Mouse (Mus musculus): ENCODE data around the gene Cdc42bpb. TPM values are rescaled to one million over a fixed set of nuclear protein-coding genes. Genes with fewer than 3 reads are reported as not detected.

The Cdc42bpb gene
- polyA plus RNA-seq, 1 experiment from 2014 or later: 39.4 TPM

DNA sequence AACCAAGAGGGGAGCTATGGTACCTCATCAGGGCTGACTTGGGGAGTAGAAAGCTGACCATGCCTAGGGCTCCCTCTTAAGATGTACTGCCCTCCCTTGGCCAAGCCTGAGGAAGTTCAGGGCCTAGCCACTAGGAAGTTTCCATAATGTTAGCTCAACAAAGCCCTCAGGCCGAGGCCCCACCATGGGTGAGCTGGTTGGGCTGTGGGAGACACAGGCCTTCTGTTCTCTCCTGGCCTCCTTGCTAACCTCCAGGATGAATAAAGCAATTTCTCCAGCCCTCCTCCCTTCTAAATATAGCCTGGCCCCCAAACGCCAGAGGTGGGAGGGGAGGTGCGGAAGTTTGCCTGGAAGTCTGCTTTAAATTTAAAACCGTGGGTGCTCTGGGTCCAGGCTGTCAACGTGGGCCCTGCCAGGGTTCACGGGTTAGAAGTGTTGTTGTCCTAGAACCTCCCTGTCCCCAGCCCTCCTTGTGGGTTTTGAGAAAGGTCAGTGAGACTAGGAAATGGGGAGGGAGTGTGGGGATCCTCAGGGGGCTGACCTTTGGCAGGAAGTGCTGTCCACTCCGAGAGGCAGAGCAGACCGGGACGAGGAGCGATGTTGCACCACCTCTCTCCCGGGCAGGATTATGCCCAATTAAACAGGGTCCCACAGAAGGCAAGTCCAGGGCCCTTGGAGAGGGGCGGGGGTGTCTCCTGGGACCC lies 35.2 kb upstream of the Cdc42bpb start:
- Histone ChIP-seq H3K27me3 (peaks cover 57% of the 10 kb centered on the region), H3K9me3 (no peaks in the 10 kb centered on the region), H3K9ac (replicated peaks) (0 out of 2 replicates have a peak overlapping the region, but pooled peaks have one; percentile 12), H3K4me2 (replicated peaks) (peak overlapping the region; percentile 49), H3K27ac (replicated peaks) (no peak overlapping the region), H3K36me3 (no peaks in the 10 kb centered on the region), H3K4me1 (peaks cover 32% of the 10 kb centered on the region), H3K4me3 (peak overlapping the region; percentile 31)
- 20% methylated on average over 12 of the region's 12 CpGs for WGBS
- ATAC-seq (ENCODE audit: low FRiP score, low read depth): no peak

DNA sequence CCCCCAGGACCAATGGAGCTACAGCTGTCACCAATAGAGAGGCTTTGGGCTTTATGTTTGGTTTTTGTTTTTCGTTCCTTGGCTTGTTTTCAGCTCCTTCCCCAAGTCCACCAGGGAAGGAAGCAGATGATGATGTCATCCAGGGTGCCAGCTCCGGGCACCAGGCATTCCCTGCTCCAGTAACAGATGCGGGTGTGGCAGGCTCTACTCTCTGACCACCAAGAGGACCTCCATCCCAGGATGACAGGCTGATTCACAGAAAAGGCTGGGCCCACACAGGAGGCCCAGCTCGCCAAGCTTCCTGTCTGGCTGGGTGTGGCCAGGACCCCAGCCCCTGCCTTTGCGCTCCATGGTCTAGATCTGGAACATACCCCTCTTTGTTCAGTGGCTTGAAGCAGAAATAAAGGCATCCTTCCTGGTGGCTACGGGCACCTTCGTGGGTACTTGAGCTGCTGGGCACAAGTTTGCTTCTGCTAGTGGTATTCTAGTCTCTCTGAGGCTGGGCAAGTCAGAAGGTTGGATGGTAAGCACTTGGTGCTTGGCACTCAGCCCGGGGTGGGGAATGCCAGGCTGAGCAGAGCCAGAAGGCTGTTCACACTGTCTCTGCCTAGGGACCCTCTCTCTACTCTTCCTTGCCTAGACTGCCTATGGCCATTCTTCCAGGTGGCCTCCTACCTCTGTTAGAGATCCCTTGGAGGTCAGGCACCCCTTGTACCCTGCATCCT lies 34.3 kb upstream of the Cdc42bpb start:
- no peak overlapping the region for H3K4me3 ChIP-seq
- H3K4me1 ChIP-seq: peaks cover 26% of the 10 kb centered on the region
- H3K9ac ChIP-seq (replicated peaks): no peak overlapping the region
- H3K4me2 ChIP-seq (replicated peaks): no peak overlapping the region
- H3K36me3 ChIP-seq: no peaks in the 10 kb centered on the region
- ATAC-seq (ENCODE audit: low FRiP score, low read depth): no peak
- H3K27ac ChIP-seq (replicated peaks): no peak overlapping the region
- WGBS: 79% methylated on average over 8 of the region's 8 CpGs
- peaks cover 57% of the 10 kb centered on the region for H3K27me3 ChIP-seq
- no peaks in the 10 kb centered on the region for H3K9me3 ChIP-seq

DNA sequence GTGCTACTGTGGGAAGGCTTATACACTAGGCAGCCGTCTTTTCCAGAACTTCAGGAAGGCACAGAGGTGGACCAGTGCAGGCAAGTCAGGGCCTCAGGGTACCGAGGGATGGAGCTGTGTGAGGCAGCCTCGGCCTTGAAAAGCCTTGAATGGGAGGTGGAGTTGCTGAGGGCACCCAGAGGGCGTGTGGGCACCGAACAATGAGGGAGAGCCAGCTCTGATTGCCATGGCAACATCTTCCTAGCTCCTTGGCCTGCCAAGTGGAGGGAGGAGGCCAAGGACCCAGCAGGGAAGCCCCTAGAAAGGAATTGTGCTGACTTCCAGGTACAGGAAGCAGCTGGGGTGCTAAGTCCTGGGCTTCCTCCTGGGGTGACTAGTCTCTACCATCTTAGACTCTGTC lies 32.1 kb upstream of the Cdc42bpb start:
- H3K4me1 ChIP-seq: peaks cover 25% of the 10 kb centered on the region
- no peak for ATAC-seq (ENCODE audit: low FRiP score, low read depth)
- H3K27me3 ChIP-seq: peaks cover 64% of the 10 kb centered on the region
- no peak overlapping the region for H3K9ac ChIP-seq (replicated peaks)
- H3K4me3 ChIP-seq: no peak overlapping the region
- H3K27ac ChIP-seq (replicated peaks): no peak overlapping the region
- H3K4me2 ChIP-seq (replicated peaks): no peak overlapping the region
- no peaks in the 10 kb centered on the region for H3K36me3 ChIP-seq
- H3K9me3 ChIP-seq: no peaks in the 10 kb centered on the region
- WGBS: 13% methylated on average over 5 of the region's 5 CpGs

DNA sequence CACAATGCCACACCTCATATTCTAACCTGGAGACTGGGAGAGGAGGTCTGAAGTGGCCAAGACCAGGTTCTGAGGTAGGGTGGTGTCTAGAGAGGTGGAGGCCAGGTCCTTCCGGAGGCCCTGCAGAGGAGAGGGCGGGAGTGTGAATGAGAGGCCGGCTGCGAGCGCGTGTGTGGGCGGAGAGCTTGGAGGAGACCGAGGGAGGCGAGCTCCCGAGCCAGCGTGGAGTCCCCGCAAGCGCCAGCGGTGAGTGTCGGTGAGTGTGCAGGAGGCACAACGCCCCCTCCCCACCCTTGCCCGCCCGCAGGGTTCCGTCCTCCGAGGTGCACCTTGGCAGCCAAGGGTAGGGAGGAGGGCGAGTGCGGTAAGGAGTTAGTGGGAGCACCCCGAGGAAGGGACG lies 29.1 kb upstream of the Cdc42bpb start, which contains the start of gene Lbhd2:
Gene Lbhd2, plus strand, starts transcription at position 188 of the 400 bp plus-strand sequence.
- H3K4me3 ChIP-seq: peak within 1 kb of the TSS; percentile 15; the same call in 1 of the 2 replicates
- H3K27me3 ChIP-seq: peaks cover 65% of the 10 kb centered on the region
- no peak for ATAC-seq (ENCODE audit: low FRiP score, low read depth)

DNA sequence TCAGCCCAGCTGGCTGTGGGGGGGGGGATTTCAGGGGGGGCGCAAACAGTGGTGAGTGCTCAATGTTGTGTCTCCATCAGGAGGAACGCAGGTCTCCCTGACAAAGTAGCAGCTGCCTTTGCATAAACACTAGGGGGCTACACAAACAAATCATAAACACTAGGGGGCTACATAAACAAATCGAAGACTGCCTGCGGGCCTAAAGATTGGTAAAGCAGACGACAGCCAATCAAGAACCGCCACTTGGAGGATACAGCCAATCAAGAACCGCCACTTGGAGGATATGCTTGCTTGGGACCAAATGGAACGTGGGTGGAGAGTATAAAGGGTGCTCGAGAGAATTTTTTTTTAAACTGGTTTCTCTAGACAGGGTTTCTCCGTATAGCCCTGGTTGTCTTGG lies 27.4 kb upstream of the Cdc42bpb start:
- Histone ChIP-seq H3K4me2 (replicated peaks) (no peak overlapping the region), H3K9me3 (no peaks in the 10 kb centered on the region), H3K27me3 (peaks cover 58% of the 10 kb centered on the region), H3K27ac (replicated peaks) (no peak overlapping the region), H3K9ac (replicated peaks) (no peak overlapping the region), H3K4me1 (peaks cover 16% of the 10 kb centered on the region), H3K36me3 (no peaks in the 10 kb centered on the region), H3K4me3 (no peak overlapping the region)
- 75% methylated on average over 10 of the region's 10 CpGs for WGBS
- ATAC-seq (ENCODE audit: low FRiP score, low read depth): no peak

More for the DNA sequence above, 29.1 kb upstream of the Cdc42bpb start, which contains the start of gene Lbhd2:
- Histone ChIP-seq H3K4me2 (replicated peaks) (peak within 1 kb of the TSS; percentile 32), H3K27ac (replicated peaks) (no peak within 1 kb of the TSS), H3K4me1 (peaks cover 21% of the 10 kb centered on the region), H3K9ac (replicated peaks) (no peak within 1 kb of the TSS), H3K36me3 (no peaks in the 10 kb centered on the region), H3K9me3 (no peaks in the 10 kb centered on the region)
- WGBS: 3% methylated on average over 24 of the region's 24 CpGs

DNA sequence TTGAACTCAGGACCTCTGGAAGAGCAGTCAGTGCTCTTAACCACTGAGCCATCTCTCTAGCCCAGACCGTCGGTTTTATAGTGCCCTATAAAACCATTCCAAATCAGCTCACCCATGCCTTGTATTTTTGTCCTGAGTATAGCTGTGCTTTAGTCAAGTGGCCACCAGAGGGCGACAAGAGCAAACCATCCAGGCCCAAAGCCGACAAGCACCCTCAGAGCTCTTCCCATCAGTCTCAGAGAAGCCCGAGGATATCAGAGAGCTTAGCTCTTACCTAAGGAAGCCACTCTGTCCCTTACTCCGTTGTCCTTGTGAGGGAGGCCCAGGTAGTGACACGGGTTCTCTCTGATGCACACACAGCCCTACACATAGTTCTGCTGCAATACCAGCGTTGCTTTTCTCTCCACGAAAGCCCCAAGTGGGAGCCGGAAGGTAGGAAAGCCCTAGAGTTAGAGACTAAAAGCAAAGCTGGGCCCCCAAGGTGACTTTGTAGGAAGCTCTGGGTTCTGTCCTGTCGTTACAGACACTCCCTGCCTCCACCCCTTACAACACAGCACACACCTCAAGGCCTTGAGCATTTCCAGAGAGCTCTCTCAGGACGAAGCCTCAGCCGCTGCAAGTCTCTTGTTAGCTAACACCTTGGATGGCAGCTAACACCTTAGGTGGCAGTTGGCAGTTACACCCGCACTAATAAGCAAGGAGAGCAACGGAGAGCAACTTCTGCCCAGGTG lies 24.1 kb upstream of the Cdc42bpb start:
- H3K4me2 ChIP-seq (replicated peaks): no peak overlapping the region
- WGBS: 23% methylated on average over 15 of the region's 15 CpGs
- peaks cover 1% of the 10 kb centered on the region; the same call in 1 of the 2 replicates for H3K4me1 ChIP-seq
- H3K9me3 ChIP-seq: no peaks in the 10 kb centered on the region
- peaks cover 30% of the 10 kb centered on the region for H3K27me3 ChIP-seq
- no peaks in the 10 kb centered on the region for H3K36me3 ChIP-seq
- ATAC-seq (ENCODE audit: low FRiP score, low read depth): no peak
- no peak overlapping the region for H3K4me3 ChIP-seq
- no peak overlapping the region for H3K9ac ChIP-seq (replicated peaks)
- H3K27ac ChIP-seq (replicated peaks): no peak overlapping the region

DNA sequence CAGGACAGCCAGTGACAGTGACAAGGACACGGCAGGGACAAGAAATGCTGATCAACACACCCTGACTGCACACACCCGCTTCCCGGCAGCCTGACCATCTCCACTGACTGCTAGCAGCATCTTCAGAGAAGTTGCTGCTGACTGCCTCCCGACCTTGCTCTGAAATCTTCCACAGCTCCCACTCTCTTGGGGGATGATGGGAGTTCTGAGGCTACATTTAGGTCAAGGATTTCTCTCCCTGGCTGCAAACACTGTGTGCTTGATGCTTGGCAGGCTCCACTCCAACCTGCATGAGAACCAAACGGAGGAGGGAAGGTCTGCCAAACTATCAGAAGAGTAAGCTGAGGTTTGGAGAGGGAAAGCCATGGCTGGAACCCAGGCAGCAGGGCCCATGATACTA lies 19.5 kb upstream of the Cdc42bpb start:
- Histone ChIP-seq H3K4me1 (no peaks in the 10 kb centered on the region), H3K27ac (replicated peaks) (no peak overlapping the region), H3K9ac (replicated peaks) (no peak overlapping the region), H3K4me2 (replicated peaks) (no peak overlapping the region), H3K36me3 (no peaks in the 10 kb centered on the region), H3K9me3 (no peaks in the 10 kb centered on the region), H3K27me3 (peaks cover 13% of the 10 kb centered on the region), H3K4me3 (no peak overlapping the region)
- ATAC-seq (ENCODE audit: low FRiP score, low read depth): no peak
- 69% methylated on average over 5 of the region's 5 CpGs for WGBS

DNA sequence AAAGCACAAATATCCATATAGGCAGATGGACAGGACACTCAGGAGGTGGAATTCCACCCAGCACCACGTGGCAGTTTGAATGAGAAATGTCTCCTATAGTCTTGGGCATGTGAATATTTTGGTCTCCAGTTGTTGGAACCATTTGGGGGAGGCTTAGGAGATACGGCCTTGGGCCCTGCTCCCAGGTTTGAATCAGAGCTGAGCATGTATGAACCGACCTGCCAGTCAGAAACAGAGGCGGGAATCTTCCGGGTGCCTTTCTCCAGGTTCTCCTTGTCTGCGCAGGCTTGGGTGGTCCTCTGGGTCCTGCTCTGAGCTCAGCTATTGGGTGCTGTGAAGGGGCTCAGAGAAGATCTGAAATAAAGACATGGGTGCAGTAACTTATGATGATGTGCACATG lies 16.5 kb upstream of the Cdc42bpb start:
- Histone ChIP-seq H3K9me3 (no peaks in the 10 kb centered on the region), H3K9ac (replicated peaks) (no peak overlapping the region), H3K4me1 (no peaks in the 10 kb centered on the region), H3K27me3 (0 out of 2 replicates have a peak, but pooled peaks cover 5% of the 10 kb centered on the region), H3K27ac (replicated peaks) (no peak overlapping the region), H3K4me2 (replicated peaks) (no peak overlapping the region), H3K36me3 (no peaks in the 10 kb centered on the region), H3K4me3 (no peak overlapping the region)
- 83% methylated on average over 6 of the region's 6 CpGs for WGBS
- no peak for ATAC-seq (ENCODE audit: low FRiP score, low read depth)

DNA sequence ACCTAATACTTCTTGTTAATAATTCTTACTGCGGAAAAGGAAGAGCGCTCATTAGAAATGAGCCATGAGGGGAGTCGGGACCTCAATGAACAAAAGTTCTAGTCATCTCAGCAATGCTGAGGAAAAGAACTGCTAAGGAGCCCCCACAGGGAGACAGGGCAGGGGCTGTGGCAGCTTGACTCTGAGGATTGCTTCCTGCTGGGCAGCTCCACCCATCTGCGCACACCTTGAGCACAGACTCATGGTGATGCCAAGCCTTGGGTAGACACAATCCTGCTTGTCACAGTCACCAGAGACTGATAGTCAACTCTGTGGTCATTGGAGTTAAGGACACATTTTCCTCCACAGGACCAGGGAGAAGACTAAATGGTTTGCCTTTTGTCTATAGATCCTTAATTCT lies 9.6 kb upstream of the Cdc42bpb start:
- H3K4me1 ChIP-seq: no peaks in the 10 kb centered on the region
- WGBS: 91% methylated on average over 4 of the region's 4 CpGs
- peaks cover 14% of the 10 kb centered on the region; the same call in 1 of the 2 replicates for H3K27me3 ChIP-seq
- H3K27ac ChIP-seq (replicated peaks): no peak overlapping the region
- no peaks in the 10 kb centered on the region for H3K9me3 ChIP-seq
- H3K4me3 ChIP-seq: no peak overlapping the region
- ATAC-seq (ENCODE audit: low FRiP score, low read depth): no peak
- H3K9ac ChIP-seq (replicated peaks): no peak overlapping the region
- H3K4me2 ChIP-seq (replicated peaks): no peak overlapping the region
- no peaks in the 10 kb centered on the region for H3K36me3 ChIP-seq

DNA sequence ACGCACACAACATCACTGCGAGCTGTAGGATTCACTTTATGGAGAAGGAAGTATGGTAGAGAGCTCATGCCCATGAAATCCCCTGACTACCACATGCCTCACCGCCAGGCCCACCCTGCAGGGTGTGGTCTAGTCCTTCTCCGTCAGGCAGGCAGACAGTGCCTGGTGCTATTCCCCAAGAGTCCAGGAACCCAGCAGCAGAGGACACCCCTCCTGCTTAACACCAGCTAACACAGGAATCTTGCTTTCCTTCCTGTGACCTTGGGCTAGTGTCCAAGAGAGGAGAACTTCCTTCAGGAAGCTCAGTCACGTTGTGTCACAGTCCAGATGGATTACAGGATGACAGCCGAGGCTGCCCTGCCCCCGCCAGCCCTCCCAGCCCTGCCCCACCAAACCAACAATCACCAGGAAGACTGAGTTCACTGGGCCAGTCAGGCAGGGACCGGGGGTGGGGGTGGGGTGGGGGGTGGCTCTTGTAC lies 9.2 kb upstream of the Cdc42bpb start:
- H3K4me1 ChIP-seq: no peaks in the 10 kb centered on the region
- 71% methylated on average over 8 of the region's 8 CpGs for WGBS
- H3K9me3 ChIP-seq: no peaks in the 10 kb centered on the region
- H3K27me3 ChIP-seq: peaks cover 14% of the 10 kb centered on the region; the same call in 1 of the 2 replicates
- H3K27ac ChIP-seq (replicated peaks): no peak overlapping the region
- H3K4me2 ChIP-seq (replicated peaks): no peak overlapping the region
- H3K9ac ChIP-seq (replicated peaks): no peak overlapping the region
- no peaks in the 10 kb centered on the region for H3K36me3 ChIP-seq
- H3K4me3 ChIP-seq: no peak overlapping the region
- ATAC-seq (ENCODE audit: low FRiP score, low read depth): no peak

DNA sequence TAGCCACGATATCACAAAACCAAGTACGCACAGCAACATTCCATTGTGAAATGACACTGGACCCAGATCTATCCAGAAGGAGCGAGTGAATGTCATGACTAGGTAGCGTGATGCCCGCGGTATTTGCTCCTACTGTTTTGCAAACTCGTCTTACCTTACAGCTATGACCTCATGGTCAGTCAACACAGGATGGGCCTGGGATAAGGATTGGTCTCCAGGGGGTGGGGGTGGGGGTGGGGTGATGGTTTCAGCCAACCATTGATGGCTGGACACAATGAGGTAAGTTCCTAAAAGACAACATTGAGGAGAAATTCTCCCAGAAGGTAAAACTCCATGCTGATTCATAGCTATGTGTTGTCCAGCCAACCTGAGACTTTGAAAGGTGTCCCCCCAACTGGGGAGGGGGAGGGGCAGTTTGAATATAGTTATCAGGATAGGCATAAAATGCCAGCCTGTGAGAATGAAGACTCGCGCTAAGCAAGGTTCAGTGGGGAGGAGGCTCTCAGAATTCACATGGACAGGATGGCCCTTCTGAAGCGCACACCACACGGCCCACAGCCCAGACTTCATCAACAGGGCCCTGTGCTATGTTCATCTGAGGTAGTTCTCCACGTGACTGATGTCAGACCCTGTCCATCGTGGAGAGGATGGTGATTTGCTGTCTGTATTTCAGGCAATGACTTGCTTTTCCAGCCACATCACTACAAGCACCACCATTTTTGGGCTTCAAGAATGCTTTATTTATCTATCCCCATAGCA lies 8.5 kb upstream of the Cdc42bpb start:
- H3K4me2 ChIP-seq (replicated peaks): no peak overlapping the region
- H3K27me3 ChIP-seq: peaks cover 15% of the 10 kb centered on the region; the same call in 1 of the 2 replicates
- H3K4me1 ChIP-seq: no peaks in the 10 kb centered on the region
- H3K36me3 ChIP-seq: no peaks in the 10 kb centered on the region
- WGBS: 87% methylated on average over 13 of the region's 13 CpGs
- H3K9ac ChIP-seq (replicated peaks): no peak overlapping the region
- no peak overlapping the region for H3K27ac ChIP-seq (replicated peaks)
- no peak overlapping the region for H3K4me3 ChIP-seq
- no peak for ATAC-seq (ENCODE audit: low FRiP score, low read depth)
- no peaks in the 10 kb centered on the region for H3K9me3 ChIP-seq
